Mouse (Mus musculus): ENCODE data around the gene Ttc19. TPM values are rescaled to one million over a fixed set of nuclear protein-coding genes. Genes with fewer than 3 reads are reported as not detected.
A peak's percentile ranks its signal among the peaks of the same experiment; 100 is the strongest.
"Not testable (repeated sequence)": the region's sequence is repeated elsewhere in the genome, so short reads cannot be mapped to it uniquely, and the experiment has no call there.

Ttc19 gene
- total RNA-seq, 1 experiment from 2014 or later = 22.4 TPM

- ATAC-seq (replicated peaks in 1 of 2; ENCODE audit: insufficient read depth in 1 of 2, low FRiP score in 2 of 2, low TSS enrichment in 1 of 2, low read depth in 1 of 2, poor library complexity in 2 of 2, severe bottlenecking in 2 of 2) = no peak
Observed at GRCm38 (mm10) chr11:62270851-62271250, 10.4 kb upstream of the Ttc19 start.

- no peak for ATAC-seq (replicated peaks in 1 of 2; ENCODE audit: insufficient read depth in 1 of 2, low FRiP score in 2 of 2, low TSS enrichment in 1 of 2, low read depth in 1 of 2, poor library complexity in 2 of 2, severe bottlenecking in 2 of 2)
Observed at GRCm38 (mm10) chr11:62277086-62277485, 4.2 kb upstream of the Ttc19 start.

GRCm38 (mm10) chr11:62278027-62278426, 3.2 kb upstream of the Ttc19 start:
- ATAC-seq (replicated peaks in 1 of 2; ENCODE audit: insufficient read depth in 1 of 2, low FRiP score in 2 of 2, low TSS enrichment in 1 of 2, low read depth in 1 of 2, poor library complexity in 2 of 2, severe bottlenecking in 2 of 2) = peak; percentile 60 to 65; a peak in 3 of 4 replicates

GRCm38 (mm10) chr11:62281601-62281997, 326 bp downstream of the Ttc19 start:
- ATAC-seq (replicated peaks in 1 of 2; ENCODE audit: insufficient read depth in 1 of 2, low FRiP score in 2 of 2, low TSS enrichment in 1 of 2, low read depth in 1 of 2, poor library complexity in 2 of 2, severe bottlenecking in 2 of 2) = peak in 1 of 2 experiments; percentile 13; a peak in 1 of 4 replicates

- not testable (repeated sequence) for ATAC-seq (replicated peaks in 1 of 2; ENCODE audit: insufficient read depth in 1 of 2, low FRiP score in 2 of 2, low TSS enrichment in 1 of 2, low read depth in 1 of 2, poor library complexity in 2 of 2, severe bottlenecking in 2 of 2)
Observed at GRCm38 (mm10) chr11:62284020-62284419, 2.7 kb downstream of the Ttc19 start.

- ATAC-seq (replicated peaks in 1 of 2; ENCODE audit: insufficient read depth in 1 of 2, low FRiP score in 2 of 2, low TSS enrichment in 1 of 2, low read depth in 1 of 2, poor library complexity in 2 of 2, severe bottlenecking in 2 of 2) = no peak
Observed at GRCm38 (mm10) chr11:62285020-62285419, 3.7 kb downstream of the Ttc19 start.

GRCm38 (mm10) chr11:62287700-62288099, 6.4 kb downstream of the Ttc19 start:
- no peak for ATAC-seq (replicated peaks in 1 of 2; ENCODE audit: insufficient read depth in 1 of 2, low FRiP score in 2 of 2, low TSS enrichment in 1 of 2, low read depth in 1 of 2, poor library complexity in 2 of 2, severe bottlenecking in 2 of 2)

GRCm38 (mm10) chr11:62294121-62294520, 12.8 kb downstream of the Ttc19 start:
- no peak for ATAC-seq (replicated peaks in 1 of 2; ENCODE audit: insufficient read depth in 1 of 2, low FRiP score in 2 of 2, low TSS enrichment in 1 of 2, low read depth in 1 of 2, poor library complexity in 2 of 2, severe bottlenecking in 2 of 2)

- ATAC-seq (replicated peaks in 1 of 2; ENCODE audit: insufficient read depth in 1 of 2, low FRiP score in 2 of 2, low TSS enrichment in 1 of 2, low read depth in 1 of 2, poor library complexity in 2 of 2, severe bottlenecking in 2 of 2) = no peak
Observed at GRCm38 (mm10) chr11:62298883-62299282, 17.6 kb downstream of the Ttc19 start.

GRCm38 (mm10) chr11:62305866-62306265, 24.6 kb downstream of the Ttc19 start:
- ATAC-seq (replicated peaks in 1 of 2; ENCODE audit: insufficient read depth in 1 of 2, low FRiP score in 2 of 2, low TSS enrichment in 1 of 2, low read depth in 1 of 2, poor library complexity in 2 of 2, severe bottlenecking in 2 of 2) = no peak

- ATAC-seq (replicated peaks in 1 of 2; ENCODE audit: insufficient read depth in 1 of 2, low FRiP score in 2 of 2, low TSS enrichment in 1 of 2, low read depth in 1 of 2, poor library complexity in 2 of 2, severe bottlenecking in 2 of 2) = no peak
Observed at GRCm38 (mm10) chr11:62309296-62309695, 28.0 kb downstream of the Ttc19 start.

- no peak for ATAC-seq (replicated peaks in 1 of 2; ENCODE audit: insufficient read depth in 1 of 2, low FRiP score in 2 of 2, low TSS enrichment in 1 of 2, low read depth in 1 of 2, poor library complexity in 2 of 2, severe bottlenecking in 2 of 2)
Observed at GRCm38 (mm10) chr11:62314984-62315383, 33.7 kb downstream of the Ttc19 start.

- no peak for ATAC-seq (replicated peaks in 1 of 2; ENCODE audit: insufficient read depth in 1 of 2, low FRiP score in 2 of 2, low TSS enrichment in 1 of 2, low read depth in 1 of 2, poor library complexity in 2 of 2, severe bottlenecking in 2 of 2)
Observed at GRCm38 (mm10) chr11:62317746-62318145, 36.5 kb downstream of the Ttc19 start.

GRCm38 (mm10) chr11:62320097-62320496, 38.8 kb downstream of the Ttc19 start:
- ATAC-seq (replicated peaks in 1 of 2; ENCODE audit: insufficient read depth in 1 of 2, low FRiP score in 2 of 2, low TSS enrichment in 1 of 2, low read depth in 1 of 2, poor library complexity in 2 of 2, severe bottlenecking in 2 of 2) = no peak

GRCm38 (mm10) chr11:62323659-62324058, 42.4 kb downstream of the Ttc19 start:
- ATAC-seq (replicated peaks in 1 of 2; ENCODE audit: insufficient read depth in 1 of 2, low FRiP score in 2 of 2, low TSS enrichment in 1 of 2, low read depth in 1 of 2, poor library complexity in 2 of 2, severe bottlenecking in 2 of 2) = no peak

- no peak for ATAC-seq (replicated peaks in 1 of 2; ENCODE audit: insufficient read depth in 1 of 2, low FRiP score in 2 of 2, low TSS enrichment in 1 of 2, low read depth in 1 of 2, poor library complexity in 2 of 2, severe bottlenecking in 2 of 2)
Observed at GRCm38 (mm10) chr11:62331141-62331540, 49.9 kb downstream of the Ttc19 start.

GRCm38 (mm10) chr11:62332228-62332627, 51.0 kb downstream of the Ttc19 start:
- no peak for ATAC-seq (replicated peaks in 1 of 2; ENCODE audit: insufficient read depth in 1 of 2, low FRiP score in 2 of 2, low TSS enrichment in 1 of 2, low read depth in 1 of 2, poor library complexity in 2 of 2, severe bottlenecking in 2 of 2)

GRCm38 (mm10) chr11:62343002-62343401, 61.7 kb downstream of the Ttc19 start:
- ATAC-seq (replicated peaks in 1 of 2; ENCODE audit: insufficient read depth in 1 of 2, low FRiP score in 2 of 2, low TSS enrichment in 1 of 2, low read depth in 1 of 2, poor library complexity in 2 of 2, severe bottlenecking in 2 of 2) = no peak

GRCm38 (mm10) chr11:62351948-62352347, 70.7 kb downstream of the Ttc19 start:
- no peak for ATAC-seq (replicated peaks in 1 of 2; ENCODE audit: insufficient read depth in 1 of 2, low FRiP score in 2 of 2, low TSS enrichment in 1 of 2, low read depth in 1 of 2, poor library complexity in 2 of 2, severe bottlenecking in 2 of 2)

- no peak for ATAC-seq (replicated peaks in 1 of 2; ENCODE audit: insufficient read depth in 1 of 2, low FRiP score in 2 of 2, low TSS enrichment in 1 of 2, low read depth in 1 of 2, poor library complexity in 2 of 2, severe bottlenecking in 2 of 2)
Observed at GRCm38 (mm10) chr11:62355216-62355615, 73.9 kb downstream of the Ttc19 start.

All from hematopoietic stem cell, adult 5-6 weeks (primary cell).